Mouse (Mus musculus): Measurements from ENCODE around the gene Nat8f2.
"Not testable (repeated sequence)": the region's sequence is repeated elsewhere in the genome, so short reads cannot be mapped to it uniquely, and the experiment has no call there.

Gene Nat8f2

GRCm38 (mm10) chr6:85863136-85863535 is 5.8 kb downstream of the Nat8f2 start:
- no peak for DNase-seq

DNA sequence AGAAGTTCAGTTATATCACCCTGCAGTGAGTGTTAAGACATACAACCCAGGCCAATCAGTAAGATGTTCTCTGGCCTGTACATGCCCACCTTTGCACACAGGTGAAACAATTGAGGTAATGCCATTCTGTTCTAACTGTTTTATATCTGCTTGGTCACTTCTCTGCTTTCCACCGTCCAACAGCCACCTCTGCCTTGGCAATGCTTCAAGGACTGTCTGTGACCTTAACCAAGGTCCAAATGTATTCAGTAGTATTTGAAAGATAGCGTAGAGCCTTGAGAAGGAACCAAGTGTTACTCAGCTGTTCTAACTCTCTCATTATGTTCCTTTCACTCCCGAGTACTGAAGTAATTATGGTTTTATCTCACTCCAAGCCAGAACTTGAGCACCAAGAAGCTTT is 6.4 kb downstream of the Nat8f2 start:
- peak; percentile 79 for DNase-seq

DNA sequence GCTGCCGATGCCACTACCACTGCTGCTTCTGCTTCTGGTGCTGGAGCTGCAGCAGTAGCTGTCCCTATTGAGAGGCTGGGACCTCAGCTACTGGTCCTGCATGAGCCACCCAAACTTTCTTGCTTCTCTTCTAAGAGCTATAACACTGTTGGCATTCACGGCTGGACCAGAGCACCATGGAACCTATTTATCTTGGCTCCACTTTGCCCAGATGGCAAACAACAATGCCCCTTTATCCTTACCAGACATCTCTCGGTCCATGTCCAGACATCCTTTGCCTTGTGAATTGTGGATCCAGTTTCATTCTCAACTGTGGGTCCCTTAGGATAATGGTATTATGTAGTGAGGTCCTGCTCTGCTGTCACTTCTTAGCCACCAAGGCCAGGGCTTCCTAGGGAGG is 7.7 kb downstream of the Nat8f2 start:
- no peak for DNase-seq

DNA sequence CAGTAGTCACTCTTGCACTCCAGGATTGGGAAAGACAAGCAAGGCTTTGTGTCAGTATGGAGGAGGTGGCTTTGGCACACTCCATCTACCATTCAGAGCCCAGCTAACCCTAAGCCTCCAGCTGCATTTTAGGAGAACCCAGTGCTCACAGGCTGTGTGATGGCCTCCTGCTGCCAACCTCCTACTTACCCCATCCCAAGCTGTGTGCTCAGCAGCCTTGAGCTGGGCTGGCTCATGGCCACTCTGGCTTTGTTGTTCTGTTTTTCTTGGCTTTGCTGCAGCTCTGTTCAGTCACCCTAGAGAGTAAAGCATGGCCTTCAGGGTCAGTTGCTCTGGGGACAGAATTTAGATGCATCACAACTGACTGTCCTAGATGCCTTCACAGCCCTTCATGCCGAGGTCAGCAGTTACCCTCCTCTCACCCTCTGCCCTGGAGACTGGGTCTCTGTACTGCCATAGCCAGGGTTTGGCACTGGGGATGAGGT is 12.7 kb downstream of the Nat8f2 start:
- peak; percentile 89 for DNase-seq

DNA sequence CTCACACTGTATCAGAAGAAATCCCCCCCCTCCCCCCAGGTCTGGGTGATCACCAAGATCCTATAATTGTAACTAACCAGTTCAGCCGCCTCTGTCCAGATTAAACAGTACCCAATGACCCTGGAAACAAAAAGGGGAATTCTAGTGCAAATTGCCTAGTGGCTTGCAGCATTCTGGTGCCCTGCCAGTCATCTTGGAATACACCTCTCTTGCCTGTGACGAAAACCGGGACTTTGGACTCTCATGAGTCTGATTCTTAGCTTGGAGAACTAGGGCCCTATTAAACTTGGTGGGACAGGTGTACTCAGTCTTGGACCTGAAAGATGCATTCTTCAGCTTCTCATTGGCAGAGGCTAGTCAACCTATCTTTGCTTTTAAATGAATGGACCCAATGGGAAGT is 15.5 kb downstream of the Nat8f2 start:
- DNase-seq: peak; percentile 89

DNA sequence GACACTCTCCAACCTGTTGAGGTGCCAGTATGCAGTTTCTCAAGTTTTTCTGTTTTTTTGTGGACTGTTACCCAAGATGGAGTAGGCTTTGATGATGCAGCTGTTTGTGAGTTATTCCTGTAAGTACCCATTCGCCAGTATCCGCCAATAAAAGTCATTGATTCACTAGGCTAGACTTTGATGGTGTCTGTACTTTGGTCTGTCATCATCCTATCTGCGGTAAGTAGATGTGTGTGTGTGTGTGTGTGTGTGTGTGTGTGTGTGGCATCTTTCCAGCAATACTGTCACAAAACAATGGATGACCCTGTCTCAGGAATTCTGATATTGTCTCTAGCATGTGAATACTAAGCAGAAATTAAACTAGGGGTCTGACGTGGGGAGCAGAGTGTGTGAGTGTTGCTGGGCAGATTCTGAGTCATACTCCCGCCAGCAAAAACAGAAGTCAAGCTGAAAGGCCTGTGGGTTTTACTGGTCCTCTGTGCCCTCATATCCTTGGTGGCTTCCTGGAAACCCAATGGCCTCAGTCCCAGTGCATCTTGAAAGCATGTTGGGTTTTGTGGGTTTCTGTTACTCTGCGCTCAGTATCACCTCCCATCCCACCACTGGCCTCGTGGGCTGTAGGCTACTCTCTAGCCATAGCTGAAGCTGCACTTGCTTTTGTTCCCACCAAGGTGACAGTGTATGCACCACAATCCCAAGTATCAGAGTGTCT is 17.7 kb downstream of the Nat8f2 start:
- DNase-seq: peak; percentile 67

GRCm38 (mm10) chr6:85849240-85849639 is 19.7 kb downstream of the Nat8f2 start:
- DNase-seq: no peak

GRCm38 (mm10) chr6:85848140-85848539 is 20.8 kb downstream of the Nat8f2 start:
- no peak for DNase-seq

GRCm38 (mm10) chr6:85846921-85847320 is 22.0 kb downstream of the Nat8f2 start:
- DNase-seq: no peak

DNA sequence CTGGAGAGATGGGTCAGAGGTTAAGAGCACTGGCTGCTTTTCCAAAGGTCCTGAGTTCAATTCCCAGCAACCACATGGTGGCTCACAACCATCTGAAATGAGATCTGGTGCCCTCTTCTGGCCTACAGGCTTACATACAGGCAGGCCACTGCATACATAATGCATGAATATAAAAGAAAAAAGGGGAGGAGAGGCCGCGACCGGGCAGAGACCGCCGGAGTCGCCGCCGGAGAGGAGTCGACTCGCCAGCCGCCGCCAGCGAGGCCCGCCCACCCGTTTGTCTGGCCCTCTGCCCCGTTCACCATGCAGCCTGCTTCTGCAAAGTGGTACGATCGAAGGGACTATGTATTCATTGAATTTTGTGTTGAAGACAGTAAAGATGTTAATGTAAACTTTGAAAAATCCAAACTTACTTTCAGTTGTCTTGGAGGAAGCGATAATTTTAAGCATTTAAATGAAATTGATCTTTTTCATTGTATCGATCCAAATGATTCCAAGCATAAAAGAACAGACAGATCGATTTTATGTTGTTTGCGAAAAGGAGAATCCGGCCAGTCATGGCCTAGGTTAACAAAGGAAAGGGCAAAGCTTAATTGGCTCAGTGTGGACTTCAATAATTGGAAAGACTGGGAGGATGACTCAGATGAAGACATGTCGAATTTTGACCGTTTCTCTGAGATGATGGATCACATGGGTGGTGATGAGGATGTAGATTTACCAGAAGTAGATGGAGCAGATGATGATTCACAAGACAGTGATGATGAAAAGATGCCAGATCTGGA is 25.1 kb downstream of the Nat8f2 start:
- DNase-seq: not testable (repeated sequence)

GRCm38 (mm10) chr6:85839982-85840381 is 29.0 kb downstream of the Nat8f2 start:
- no peak for DNase-seq

DNA sequence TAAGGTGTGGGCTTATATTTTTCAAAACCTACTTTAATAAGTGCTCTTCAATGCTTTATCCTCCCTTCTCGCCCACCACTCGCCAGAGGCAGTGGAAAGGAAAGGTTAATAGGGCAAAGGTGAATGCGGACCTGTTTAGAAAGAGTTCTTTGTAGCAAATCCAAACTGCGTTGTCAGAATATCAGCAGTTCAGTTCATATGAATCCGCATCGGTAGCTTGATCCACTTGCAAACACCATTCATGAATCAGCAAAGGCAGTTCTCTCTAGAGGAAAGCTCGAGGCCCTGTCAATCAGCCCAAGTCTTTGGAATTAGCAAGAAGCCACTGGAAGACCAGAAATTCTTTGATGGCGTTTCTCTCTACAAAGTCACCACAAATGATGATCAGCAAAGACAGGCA is 30.3 kb downstream of the Nat8f2 start:
- no peak for DNase-seq

- peak; percentile 69 for DNase-seq
These were observed 31.7 kb downstream of the Nat8f2 start for GRCm38 (mm10) chr6:85837307-85837706.

DNA sequence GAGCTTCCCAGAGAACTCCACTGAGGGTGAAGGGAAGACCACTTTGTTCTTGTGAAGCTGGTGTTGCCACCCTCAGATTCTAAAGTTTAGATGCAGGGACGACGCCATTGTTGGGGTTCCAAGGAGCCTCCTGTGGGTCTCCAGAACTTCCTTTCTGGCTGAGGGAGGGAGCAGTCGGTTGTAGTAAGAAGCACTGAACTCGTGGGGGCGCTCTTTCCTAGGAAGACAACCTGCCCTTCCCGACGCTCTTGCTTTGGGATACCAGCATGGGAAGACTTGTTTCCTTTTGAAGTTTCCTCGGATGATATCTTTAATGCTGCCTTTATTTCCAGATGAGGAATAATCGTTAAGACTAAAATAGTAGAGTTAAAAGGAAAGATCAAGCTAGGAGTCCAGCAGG is 32.1 kb downstream of the Nat8f2 start:
- peak; percentile 81 for DNase-seq

DNA sequence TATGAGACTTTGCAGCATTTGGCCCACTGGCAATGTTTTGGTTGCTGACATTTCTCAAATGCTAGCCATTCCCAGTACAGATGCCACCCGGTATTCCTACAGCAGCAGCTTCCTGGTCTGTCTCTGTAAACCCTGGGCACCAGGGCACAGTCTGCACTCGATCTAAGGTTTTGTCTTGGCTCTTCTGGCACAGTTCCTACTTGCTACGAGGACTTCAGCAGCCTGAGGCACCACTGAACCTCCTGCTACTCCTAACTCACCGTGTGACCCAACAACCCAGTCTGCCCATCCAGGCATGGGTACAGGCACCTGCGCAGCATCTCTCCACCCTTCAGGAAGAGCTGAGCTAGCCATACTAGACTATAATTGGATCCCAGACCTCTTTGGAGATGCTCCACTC is 32.9 kb downstream of the Nat8f2 start:
- DNase-seq: peak; percentile 66

DNA sequence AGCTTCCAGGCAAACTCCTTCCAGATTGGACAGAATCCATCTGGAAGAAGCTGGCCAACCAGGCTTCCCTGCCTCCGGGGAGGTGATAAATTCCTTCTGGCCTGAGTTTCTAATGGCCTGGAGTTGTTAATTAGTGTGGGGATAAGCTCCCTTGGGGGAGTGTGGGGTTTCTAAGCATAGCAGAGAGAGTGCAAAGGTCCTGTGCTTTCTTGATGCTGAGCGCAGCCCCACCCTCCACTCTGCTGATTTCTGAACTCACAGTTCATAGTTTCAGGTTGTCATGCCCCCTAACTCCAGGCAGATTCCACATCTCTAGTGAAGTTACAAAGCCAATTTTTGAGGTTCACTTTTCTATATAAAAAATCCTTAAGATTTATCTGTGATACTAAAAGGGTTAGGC is 33.9 kb downstream of the Nat8f2 start:
- DNase-seq: peak; percentile 90

DNA sequence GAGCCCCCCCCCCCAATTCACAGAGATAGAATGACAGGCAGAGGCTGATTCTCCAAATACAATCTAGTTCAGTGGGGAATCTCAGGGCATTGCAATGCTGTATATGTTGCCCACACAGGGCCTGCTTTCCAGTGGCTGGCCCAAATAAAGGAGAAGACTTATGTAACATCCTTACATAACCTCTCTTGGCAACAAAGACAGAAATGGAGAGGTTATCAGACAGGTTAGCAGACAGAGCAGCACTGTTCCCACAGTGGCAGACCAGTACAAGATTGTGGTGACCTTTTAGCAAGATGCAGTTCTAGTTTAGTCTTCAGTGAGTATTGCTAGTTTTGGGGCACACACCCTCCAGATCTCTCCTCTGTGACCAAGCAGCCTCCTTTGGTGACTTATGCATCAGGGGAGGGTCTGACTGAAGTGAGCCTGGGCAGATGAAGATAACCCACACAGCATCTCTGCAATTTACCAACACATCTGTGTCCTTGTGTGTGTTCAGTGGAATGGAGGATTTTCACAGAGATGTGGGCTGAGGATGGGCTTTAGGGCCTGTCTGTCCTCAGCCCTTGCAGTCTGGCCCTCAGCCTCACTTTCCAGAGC is 34.4 kb downstream of the Nat8f2 start:
- DNase-seq: peak; percentile 84

- DNase-seq: peak; percentile 92
These were observed 37.1 kb downstream of the Nat8f2 start, which contains the start of gene Nat8 for GRCm38 (mm10) chr6:85831796-85832321. TSS of gene Nat8 (minus strand) at chr6:85832082.

- DNase-seq: peak; percentile 80
These were observed 39.5 kb downstream of the Nat8f2 start for GRCm38 (mm10) chr6:85829462-85829861.

GRCm38 (mm10) chr6:85825886-85826285 is 43.1 kb downstream of the Nat8f2 start:
- DNase-seq: peak; percentile 85

DNA sequence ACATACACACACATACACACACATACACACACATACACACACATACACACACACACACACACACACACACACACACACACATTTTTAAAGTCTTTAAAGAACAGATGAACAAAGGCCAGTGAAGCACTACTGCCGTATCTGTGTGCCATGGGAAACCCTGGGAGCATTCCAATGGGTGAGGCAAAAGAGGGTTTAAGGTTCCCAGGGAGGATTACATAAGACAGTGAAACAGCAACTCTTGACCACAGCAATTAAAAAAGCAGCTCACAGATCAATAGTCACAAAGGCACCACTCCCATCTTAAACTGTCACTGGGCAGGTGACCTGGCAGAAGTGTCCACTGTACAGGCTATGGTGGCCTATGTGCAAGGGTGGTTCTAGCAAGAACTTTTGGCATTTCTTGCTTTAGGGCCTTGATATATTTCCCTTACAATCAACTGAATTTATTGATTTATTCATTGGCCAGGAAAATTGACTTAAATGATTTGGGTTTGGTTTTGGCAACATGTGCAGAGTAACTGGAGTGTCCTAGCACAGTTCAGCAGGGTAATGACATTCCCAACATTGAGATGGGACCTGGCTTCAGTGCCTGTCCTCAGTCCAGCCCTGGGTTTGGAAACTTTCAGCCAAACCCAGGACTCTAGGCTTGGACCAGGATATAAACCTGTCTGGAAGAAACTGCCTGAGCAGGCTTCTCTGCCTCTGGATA is 45.4 kb downstream of the Nat8f2 start:
- peak; percentile 81 for DNase-seq

GRCm38 (mm10) chr6:85822286-85822685 is 46.7 kb downstream of the Nat8f2 start:
- peak; percentile 83 for DNase-seq

- DNase-seq: peak; percentile 81
These were observed 48.1 kb downstream of the Nat8f2 start, which contains the start of the genes Nat8f6 and Nat8f5 for GRCm38 (mm10) chr6:85820837-85821236. TSS of gene Nat8f6 (minus strand) at chr6:85820954. TSS of gene Nat8f5 (minus strand) at chr6:85820972.
